In genomic region chr7:45359081-45359480, GRCm38 (mm10) we compare ENCODE assay signal across 9 mouse cellular contexts. TPM values are rescaled to one million over a fixed set of nuclear protein-coding genes. Genes with fewer than 3 reads are reported as not detected.
"Had no signal": no experiment of that assay in that cellular context is flagged by ENCODE, and none has a peak within 500 bp of the region (broad histone marks: within the 10 kb centered on the region; RNA-seq: fewer than 3 reads in every experiment).

No protein-coding gene starts in this region.

RNA-seq across cellular contexts. Expression of gene Ppfia3, which starts 7.7 kb away (rescaled TPM):
- polyA plus RNA-seq: liver, adult 2 months; liver, postnatal 0 days; macrophage had no signal

RNA-seq across cellular contexts. Expression of gene Lin7b, which starts 11.3 kb away (rescaled TPM):
- polyA plus RNA-seq: liver, adult 2 months; liver, embryonic 11.5 days; liver, embryonic 13.5 days; liver, embryonic 15.5 days; liver, embryonic 16.5 days; liver, postnatal 0 days; lung, postnatal 0 days; macrophage had no signal

RNA-seq across cellular contexts. Expression of gene Hrc, which starts 24.0 kb away (rescaled TPM):
- polyA plus RNA-seq: liver, adult 2 months; macrophage; midbrain, embryonic 14.5 days had no signal
